16 mouse cellular contexts compared by ENCODE assay signal in genomic region chr2:12380233-12380632, GRCm38 (mm10). TPM values are rescaled to one million over a fixed set of nuclear protein-coding genes. Genes with fewer than 3 reads are reported as not detected.
DNase-seq lines count a peak whose midpoint lies in the region; ATAC-seq and TF ChIP-seq lines count a peak whose summit lies in the region.
"Had no signal": no experiment of that assay in that cellular context is flagged by ENCODE, and none has a peak within 500 bp of the region (broad histone marks: within the 10 kb centered on the region; RNA-seq: fewer than 3 reads in every experiment).

No protein-coding gene starts in this region.

- no peak for TF ChIP-seq POLR2A in lung, adult 2 months (IDR thresholded peaks at IDR 0.05; ENCODE audit: borderline replicate concordance, extremely low read depth, low read depth, low read length)

- H3K27ac ChIP-seq in lung, embryonic 14.5 days (ENCODE audit: low read depth): peak overlapping the region; percentile 12; the same call in 1 of the 2 replicates
- no peak overlapping the region for H3K27ac ChIP-seq in embryonic facial prominence, embryonic 14.5 days (replicated peaks; ENCODE audit: low read depth, low read length)
- peak overlapping the region; percentile 11; the same call in 1 of the 2 replicates for H3K27ac ChIP-seq in limb, embryonic 13.5 days
- no peak overlapping the region for H3K27ac ChIP-seq in stomach, embryonic 16.5 days (ENCODE audit: low read length)
- no peak overlapping the region for H3K27ac ChIP-seq in gastrocnemius, adult 2 months
- H3K27ac ChIP-seq: hindbrain, embryonic 15.5 days; left cerebral cortex, adult 2 months; midbrain, embryonic 12.5 days had no signal

- intact Hi-C loops in gastrocnemius, adult 2 months (cut with DNase I): no loop called here

- H3K9ac ChIP-seq in lung, embryonic 14.5 days: no peak overlapping the region
- H3K9ac ChIP-seq in embryonic facial prominence, embryonic 14.5 days (ENCODE audit: low read depth, low read length): no peak overlapping the region
- H3K9ac ChIP-seq in limb, embryonic 13.5 days: no peak overlapping the region
- H3K9ac ChIP-seq in stomach, embryonic 16.5 days (ENCODE audit: low read length): no peak overlapping the region
- H3K9ac ChIP-seq: hindbrain, embryonic 15.5 days; midbrain, embryonic 12.5 days had no signal

- H3K4me2 ChIP-seq in lung, embryonic 14.5 days: no peak overlapping the region
- no peak overlapping the region for H3K4me2 ChIP-seq in embryonic facial prominence, embryonic 14.5 days (ENCODE audit: low read depth, low read length)
- H3K4me2 ChIP-seq in limb, embryonic 13.5 days (replicated peaks): no peak overlapping the region
- no peak overlapping the region for H3K4me2 ChIP-seq in stomach, embryonic 16.5 days (ENCODE audit: low read depth, low read length)
- H3K4me2 ChIP-seq: hindbrain, embryonic 15.5 days; midbrain, embryonic 12.5 days had no signal

- 14% methylated on average over 2 of the region's 2 CpGs for WGBS in lung, embryonic 14.5 days
- WGBS in lung, adult 2 months: 29% methylated on average over 2 of the region's 2 CpGs
- 20% methylated on average over 2 of the region's 2 CpGs for WGBS in embryonic facial prominence, embryonic 14.5 days
- 35% methylated on average over 2 of the region's 2 CpGs for WGBS in limb, embryonic 13.5 days
- WGBS in stomach, embryonic 16.5 days: 13% methylated on average over 2 of the region's 2 CpGs

- H3K4me1 ChIP-seq in lung, embryonic 14.5 days (ENCODE audit: insufficient read depth): no peaks in the 10 kb centered on the region
- H3K4me1 ChIP-seq in lung, adult 2 months (ENCODE audit: control insufficient read depth, insufficient read depth, low read length): peaks cover 6% of the 10 kb centered on the region; the same call in 1 of the 2 replicates
- H3K4me1 ChIP-seq in embryonic facial prominence, embryonic 14.5 days (ENCODE audit: control insufficient read depth, insufficient read depth, low read length): no peaks in the 10 kb centered on the region
- peaks cover 21% of the 10 kb centered on the region for H3K4me1 ChIP-seq in limb, embryonic 13.5 days
- H3K4me1 ChIP-seq in stomach, embryonic 16.5 days (ENCODE audit: control insufficient read depth, insufficient read depth, low read length): 0 out of 2 replicates have a peak, but pooled peaks cover 7% of the 10 kb centered on the region
- H3K4me1 ChIP-seq: hindbrain, embryonic 15.5 days had no signal

- no peak for TF ChIP-seq CTCF in lung, embryonic 14.5 days (IDR thresholded peaks at IDR 0.05; ENCODE audit: low read depth)
- no peak for TF ChIP-seq CTCF in lung, adult 2 months (IDR thresholded peaks at IDR 0.05; ENCODE audit: insufficient read depth, low read length)
- no peak for TF ChIP-seq CTCF in gastrocnemius, adult 2 months (IDR thresholded peaks at IDR 0.05)

- H3K9me3 ChIP-seq in lung, embryonic 14.5 days (ENCODE audit: low read depth, low read length): no peaks in the 10 kb centered on the region
- no peaks in the 10 kb centered on the region for H3K9me3 ChIP-seq in embryonic facial prominence, embryonic 14.5 days (ENCODE audit: control insufficient read depth, low read length)
- H3K9me3 ChIP-seq in limb, embryonic 13.5 days: no peaks in the 10 kb centered on the region
- H3K9me3 ChIP-seq in stomach, embryonic 16.5 days (replicated peaks; ENCODE audit: control insufficient read depth, low read length): no peaks in the 10 kb centered on the region
- H3K9me3 ChIP-seq: hindbrain, embryonic 15.5 days; midbrain, embryonic 12.5 days had no signal

- DNase-seq in lung, embryonic 14.5 days: peak; percentile 50
- no peak for DNase-seq in lung, adult 2 months
- DNase-seq in embryonic facial prominence, embryonic 14.5 days (ENCODE audit: low spot score): peak; percentile 13
- no peak for DNase-seq in urinary bladder, postnatal 14 days (ENCODE audit: low spot score)
- DNase-seq in gastrocnemius, adult 2 months: no peak
- DNase-seq: adrenal gland, postnatal 25 days; cerebellum, adult 9-11 months; kidney, adult 8-10 months; liver; right cerebral cortex, adult 18-20 months had no signal

- no peak overlapping the region for H3K4me3 ChIP-seq in lung, embryonic 14.5 days (ENCODE audit: low read depth, low read length)
- H3K4me3 ChIP-seq in lung, adult 2 months (replicated peaks; ENCODE audit: extremely low read depth, low read depth, low read length): no peak overlapping the region
- H3K4me3 ChIP-seq in embryonic facial prominence, embryonic 14.5 days (ENCODE audit: low read depth, low read length): no peak overlapping the region
- no peak overlapping the region for H3K4me3 ChIP-seq in limb, embryonic 13.5 days
- no peak overlapping the region for H3K4me3 ChIP-seq in stomach, embryonic 16.5 days (replicated peaks; ENCODE audit: low read length)
- H3K4me3 ChIP-seq in gastrocnemius, adult 2 months: no peak overlapping the region
- H3K4me3 ChIP-seq: hindbrain, embryonic 15.5 days; left cerebral cortex, adult 2 months; midbrain, embryonic 12.5 days had no signal

- no peaks in the 10 kb centered on the region; the same call in 1 of the 2 replicates for H3K36me3 ChIP-seq in lung, embryonic 14.5 days (ENCODE audit: insufficient read depth)
- 0 out of 2 replicates have a peak, but pooled peaks cover 3% of the 10 kb centered on the region for H3K36me3 ChIP-seq in embryonic facial prominence, embryonic 14.5 days (ENCODE audit: control insufficient read depth, insufficient read depth, low read length)
- peaks cover 8% of the 10 kb centered on the region for H3K36me3 ChIP-seq in limb, embryonic 13.5 days
- H3K36me3 ChIP-seq in stomach, embryonic 16.5 days (ENCODE audit: control insufficient read depth, insufficient read depth, low read length): no peaks in the 10 kb centered on the region
- H3K36me3 ChIP-seq: hindbrain, embryonic 15.5 days had no signal

- no peaks in the 10 kb centered on the region for H3K27me3 ChIP-seq in lung, embryonic 14.5 days (ENCODE audit: insufficient read depth, low read length)
- H3K27me3 ChIP-seq in embryonic facial prominence, embryonic 14.5 days (replicated peaks; ENCODE audit: control insufficient read depth, insufficient read depth, low read length): no peaks in the 10 kb centered on the region
- H3K27me3 ChIP-seq in limb, embryonic 13.5 days: no peaks in the 10 kb centered on the region
- no peaks in the 10 kb centered on the region for H3K27me3 ChIP-seq in stomach, embryonic 16.5 days (ENCODE audit: control insufficient read depth, insufficient read depth, low read length)
- H3K27me3 ChIP-seq: hindbrain, embryonic 15.5 days; midbrain, embryonic 12.5 days had no signal

- peak; percentile 41; the same call in 1 of the 2 replicates for ATAC-seq in lung, embryonic 14.5 days (ENCODE audit: insufficient read depth)
- peak; percentile 26; the same call in 1 of the 2 replicates for ATAC-seq in embryonic facial prominence, embryonic 14.5 days (ENCODE audit: low read depth)
- 0 out of 2 replicates have a peak, but pooled peaks have one; percentile 26 for ATAC-seq in limb, embryonic 13.5 days (ENCODE audit: low FRiP score, low read depth)
- ATAC-seq in stomach, embryonic 16.5 days (ENCODE audit: insufficient read depth, low FRiP score): peak; percentile 40
- ATAC-seq: CD4-positive, CD25-positive, alpha-beta regulatory T cell, adult 4 months had no signal

RNA-seq across cellular contexts. Expression of gene Mindy3, which starts 39.0 kb away (rescaled TPM):
- polyA plus RNA-seq in lung, embryonic 14.5 days (2014; fragmentation: Nextera tagmentation; extraction: Ambion mirVana): 30.7 and 34.3 TPM in 2 replicates
- 69.2 and 85.3 TPM in 2 replicates for polyA plus RNA-seq in lung, adult 2 months (2012; rRNA removed)
- polyA plus RNA-seq in embryonic facial prominence, embryonic 14.5 days (2014; fragmentation: Nextera tagmentation; extraction: Ambion mirVana): 28.1 and 29.5 TPM in 2 replicates
- polyA plus RNA-seq in limb, embryonic 13.5 days (2015; fragmentation: Nextera tagmentation; extraction: Ambion mirVana): 22.1 and 23.6 TPM in 2 replicates
- 27.9 and 31.1 TPM in 2 replicates for polyA plus RNA-seq in stomach, embryonic 16.5 days (2015; fragmentation: Nextera tagmentation; extraction: Ambion mirVana)
- 10 to 100 TPM; 10.7 to 11.5 TPM for total RNA-seq in gastrocnemius, adult 2 months (2021)

Comparison
In these comparisons a context has a peak if more than half of its experiments do, and no peak if none do; other contexts are left out.
1. DNase-seq: peak in lung, embryonic 14.5 days (single experiment) and embryonic facial prominence, embryonic 14.5 days (single experiment); none in lung, adult 2 months (single experiment), urinary bladder, postnatal 14 days (single experiment) and gastrocnemius, adult 2 months (single experiment).
2. H3K27ac ChIP-seq: peak in lung, embryonic 14.5 days (single experiment) and limb, embryonic 13.5 days (single experiment); none in embryonic facial prominence, embryonic 14.5 days (single experiment), stomach, embryonic 16.5 days (single experiment) and gastrocnemius, adult 2 months (single experiment).
3. Peak in every context shown above with its lines, with median percentiles within 50 percentile points of each other: ATAC-seq.